Mouse (Mus musculus) megakaryocyte, embryonic 14.5 days (primary cell): ENCODE results near the gene Asb11.

Experiments
- FLI1 ChIP-seq: IDR thresholded peaks from 2 replicates; pipeline ENCODE4 v1.6.1; 2012; ENCODE audit warnings: low read length, inconsistent platforms, mixed read lengths
- GATA1 ChIP-seq: IDR thresholded peaks from 3 replicates; pipeline ENCODE4 v1.6.1; 2012; ENCODE audit warnings: mixed read lengths, low read length, inconsistent platforms, borderline replicate concordance

DNA sequence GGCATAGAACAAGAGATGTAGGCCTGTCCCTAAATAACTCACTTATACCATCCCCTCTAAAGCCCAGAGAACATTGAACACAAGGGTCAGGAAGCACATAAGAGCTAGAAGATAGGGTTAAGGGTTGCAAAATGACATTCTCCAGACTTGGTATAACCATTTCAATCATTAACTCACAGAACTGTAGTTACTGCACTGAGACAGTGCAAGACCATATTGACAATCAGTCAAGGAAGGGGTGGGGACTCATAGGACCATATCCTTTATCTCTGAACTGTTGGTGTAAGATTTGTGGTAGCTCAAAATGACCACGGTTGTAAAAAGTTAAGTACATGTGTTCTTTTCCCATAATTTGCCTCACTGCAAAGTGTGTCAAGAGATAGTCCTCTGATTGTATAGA, 26.2 kb upstream of the Asb11 start:
- TF ChIP-seq GATA1, result no peak
- TF ChIP-seq FLI1, result no peak
